Mouse (Mus musculus) intestine, embryonic 16.5 days (tissue): Measurements from ENCODE around the gene Grik2. TPM values are rescaled to one million over a fixed set of nuclear protein-coding genes. Genes with fewer than 3 reads are reported as not detected.

Experiments
- ATAC-seq: fragments of 200-750 bp; cut with Nextera tagmentation; 2 replicates; pipeline ENCODE4 v1.8.0; 2017; ENCODE audit warnings: moderate TSS enrichment, moderate library complexity
- H3K27ac ChIP-seq: fragments of 300-500 bp; sonication (generic); 2 replicates; pipeline ENCODE4 v1.5.1; 2014; ENCODE audit warnings: mild to moderate bottlenecking, low read length
- H3K27me3 ChIP-seq: fragments of 300-500 bp; sonication (generic); replicated peaks from 2 replicates; pipeline ENCODE4 v1.6.1; 2014; ENCODE audit warnings: low read length, control low read depth, mixed read lengths; ENCODE audit not compliant: control insufficient read depth, insufficient read depth
- H3K36me3 ChIP-seq: fragments of 300-500 bp; sonication (generic); 2 replicates; pipeline ENCODE4 v1.6.1; 2014; ENCODE audit warnings: low read length, control low read depth; ENCODE audit not compliant: control insufficient read depth, insufficient read depth
- H3K4me1 ChIP-seq: fragments of 300-500 bp; sonication (generic); 2 replicates; pipeline ENCODE4 v1.6.1; 2014; ENCODE audit warnings: low read length, control low read depth, mixed read lengths; ENCODE audit not compliant: control insufficient read depth, insufficient read depth
- H3K4me2 ChIP-seq: fragments of 300-500 bp; sonication (generic); 2 replicates; pipeline ENCODE4 v1.6.1; 2014; ENCODE audit warnings: low read depth, low read length, control low read depth
- H3K4me3 ChIP-seq: fragments of 300-500 bp; sonication (generic); 2 replicates; pipeline ENCODE4 v1.5.1; 2014; ENCODE audit warnings: mild to moderate bottlenecking, low read length
- H3K9ac ChIP-seq: fragments of 300-500 bp; sonication (generic); 2 replicates; pipeline ENCODE4 v1.6.1; 2014; ENCODE audit warnings: low read depth, low read length
- H3K9me3 ChIP-seq: fragments of 300-500 bp; sonication (generic); 2 replicates; pipeline ENCODE4 v1.6.1; 2016; ENCODE audit warnings: low read length, control low read depth; ENCODE audit not compliant: control insufficient read depth
- WGBS: fragments of 180-500 bp; shearing (Covaris S2); extraction: QIAGEN DNeasy Blood & Tissue Kit; methylation state at CpG from one replicate; pipeline ENCODE4 v1.1.7; 2014; 5-methylcytosine and 5-hydroxymethylcytosine counted together
- polyA plus RNA-seq: library from polyadenylated mRNA; unstranded; fragments of >200 nt; fragmentation: Nextera tagmentation; extraction: Ambion mirVana; gene quantifications from 2 replicates; pipeline ENCODE4 v1.2.1, GENCODE M21; 2015

Gene Grik2
- polyA plus RNA-seq, 1 experiment from 2014 or later: 2.3 TPM

DNA sequence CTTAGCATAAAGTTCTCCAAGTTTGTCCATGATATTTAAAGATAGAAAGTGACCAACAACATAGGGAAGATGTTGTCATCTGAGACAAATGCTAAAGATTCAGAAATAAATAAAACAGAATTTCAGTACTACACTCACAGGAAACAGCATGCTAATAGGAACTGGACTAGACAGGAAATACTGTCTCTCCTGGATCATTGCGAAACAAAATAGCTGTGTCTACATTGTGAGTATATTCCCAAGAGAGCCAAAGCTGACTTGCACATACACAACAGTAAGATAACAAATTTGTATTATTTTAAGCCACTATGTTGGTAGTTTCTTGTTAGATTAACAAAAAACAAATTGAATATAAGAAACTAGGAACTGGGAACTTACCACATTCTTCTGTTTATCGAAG, 64.9 kb downstream of the Grik2 start:
- no peak overlapping the region for H3K9ac ChIP-seq
- no peak overlapping the region for H3K4me3 ChIP-seq
- no peak for ATAC-seq
- no peak overlapping the region for H3K27ac ChIP-seq
- H3K4me1 ChIP-seq: no peaks in the 10 kb centered on the region
- H3K9me3 ChIP-seq: no peaks in the 10 kb centered on the region
- no peaks in the 10 kb centered on the region for H3K27me3 ChIP-seq
- no peaks in the 10 kb centered on the region for H3K36me3 ChIP-seq
- 83% methylated on average over 2 of the region's 2 CpGs for WGBS
- H3K4me2 ChIP-seq: no peak overlapping the region

DNA sequence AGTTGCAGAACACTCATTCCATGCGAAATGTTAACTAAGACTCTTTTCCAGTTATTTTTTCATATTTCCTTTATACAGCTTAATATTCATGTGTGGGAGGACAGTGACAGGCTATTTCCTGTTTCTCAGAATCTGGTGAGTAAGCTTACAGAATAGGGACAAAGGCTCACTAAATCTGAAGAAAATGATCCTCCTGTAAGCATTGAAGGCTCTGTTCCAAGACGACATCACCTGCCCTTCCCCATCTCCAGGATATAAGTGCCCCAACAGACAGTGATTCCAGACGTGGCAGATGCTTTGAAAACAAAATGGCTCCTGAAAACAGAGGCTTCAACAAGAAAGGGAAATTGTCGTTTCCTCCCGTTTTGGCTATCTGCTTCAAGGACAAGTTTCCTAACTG, 71.7 kb downstream of the Grik2 start:
- no peak overlapping the region for H3K4me3 ChIP-seq
- no peak overlapping the region for H3K4me2 ChIP-seq
- 59% methylated on average over 5 of the region's 5 CpGs for WGBS
- H3K9me3 ChIP-seq: no peaks in the 10 kb centered on the region
- H3K4me1 ChIP-seq: no peaks in the 10 kb centered on the region
- no peak for ATAC-seq
- no peaks in the 10 kb centered on the region for H3K27me3 ChIP-seq
- H3K27ac ChIP-seq: no peak overlapping the region
- no peak overlapping the region for H3K9ac ChIP-seq
- no peaks in the 10 kb centered on the region for H3K36me3 ChIP-seq

DNA sequence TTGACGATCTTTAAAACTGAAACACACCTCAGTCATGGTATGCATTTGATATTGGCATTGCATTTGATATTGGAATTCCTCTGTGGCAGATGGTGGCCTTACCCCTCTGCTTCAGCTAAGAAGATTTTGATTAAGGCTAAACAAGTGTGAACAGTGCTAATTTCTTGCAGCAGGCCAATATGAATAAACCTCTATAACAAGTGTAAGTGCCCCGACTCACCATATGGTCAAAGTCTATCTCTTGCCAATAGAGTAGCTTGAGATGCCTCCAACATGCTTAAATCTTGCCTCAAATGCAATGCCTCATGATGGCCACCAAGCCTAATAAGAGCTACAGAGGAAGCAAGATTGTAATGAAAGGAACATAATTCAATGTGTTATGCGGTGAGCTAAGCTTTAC, 78.8 kb downstream of the Grik2 start:
- no peak for ATAC-seq

DNA sequence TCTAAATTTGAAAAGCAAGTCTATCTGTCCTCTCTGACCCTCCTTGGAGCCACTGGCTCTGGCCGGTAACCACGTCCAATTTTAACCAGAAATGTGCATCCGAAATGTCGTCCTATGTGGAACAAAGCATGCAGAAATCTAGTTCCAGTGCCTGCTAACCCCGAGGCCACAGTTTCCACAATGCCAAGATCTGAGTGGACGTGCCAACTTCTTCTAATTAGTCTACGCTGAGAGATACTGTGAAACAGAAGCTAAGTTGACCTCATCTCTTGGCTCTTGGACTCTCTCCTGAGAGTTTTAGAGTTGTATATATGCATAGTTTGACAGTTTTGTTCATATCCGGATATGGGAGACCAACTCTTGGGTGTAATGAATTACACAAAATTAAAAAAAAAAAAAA, 84.1 kb downstream of the Grik2 start:
- ATAC-seq: no peak
- no peaks in the 10 kb centered on the region for H3K27me3 ChIP-seq
- no peaks in the 10 kb centered on the region for H3K36me3 ChIP-seq
- 90% methylated on average over 8 of the region's 8 CpGs for WGBS
- no peaks in the 10 kb centered on the region for H3K4me1 ChIP-seq
- H3K27ac ChIP-seq: no peak overlapping the region
- H3K4me3 ChIP-seq: no peak overlapping the region
- H3K4me2 ChIP-seq: no peak overlapping the region
- H3K9ac ChIP-seq: no peak overlapping the region
- no peaks in the 10 kb centered on the region for H3K9me3 ChIP-seq

More for the DNA sequence above, 78.8 kb downstream of the Grik2 start:
- no peak overlapping the region for H3K27ac ChIP-seq
- 91% methylated on average over 3 of the region's 3 CpGs for whole genome bisulfite sequencing
- H3K4me1 ChIP-seq: no peaks in the 10 kb centered on the region
- no peak overlapping the region for H3K4me2 ChIP-seq
- no peaks in the 10 kb centered on the region for H3K36me3 ChIP-seq
- H3K4me3 ChIP-seq: no peak overlapping the region
- H3K9ac ChIP-seq: no peak overlapping the region
- no peaks in the 10 kb centered on the region for H3K27me3 ChIP-seq
- H3K9me3 ChIP-seq: no peaks in the 10 kb centered on the region

DNA sequence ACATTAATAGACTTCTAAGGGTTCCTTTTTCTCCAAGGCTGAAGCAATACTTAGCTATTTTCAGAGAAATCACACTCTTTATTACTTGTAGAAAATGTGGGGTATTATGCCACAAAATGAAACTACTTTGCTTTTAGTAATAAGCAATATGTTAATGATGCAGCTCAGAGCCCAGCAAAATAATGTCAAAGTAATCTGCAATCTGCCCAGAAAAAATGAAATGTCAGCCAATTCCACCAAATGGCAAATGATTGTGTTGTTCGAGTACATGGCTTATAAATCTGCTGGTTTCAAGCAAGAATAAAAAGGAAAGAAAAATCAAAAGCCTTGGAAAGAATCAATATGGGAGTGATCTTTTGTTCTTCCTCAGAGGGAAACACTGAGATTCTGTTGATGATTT, 136.2 kb downstream of the Grik2 start:
- no peaks in the 10 kb centered on the region for H3K9me3 ChIP-seq
- no peak overlapping the region for H3K9ac ChIP-seq

DNA sequence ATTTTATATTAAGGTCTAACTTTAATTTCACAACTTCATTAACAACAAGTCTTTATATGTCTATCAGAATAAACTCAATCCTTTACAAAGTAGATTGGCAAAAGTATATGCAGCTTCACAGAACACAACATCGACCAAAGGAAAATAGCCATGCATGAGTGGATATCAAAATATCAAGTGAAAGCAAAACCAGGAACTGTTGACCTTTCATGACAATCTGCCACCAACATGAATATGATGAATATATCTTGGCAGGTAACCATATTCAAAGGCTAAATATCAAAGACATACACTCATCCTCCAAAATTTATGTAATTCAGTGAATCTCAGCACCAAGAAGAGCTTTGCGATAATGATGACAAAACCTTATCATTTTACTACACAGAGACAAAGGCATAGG, 141.4 kb downstream of the Grik2 start:
- H3K27me3 ChIP-seq: no peaks in the 10 kb centered on the region
- no peak overlapping the region for H3K9ac ChIP-seq
- WGBS: 86% methylated on average over 2 of the region's 2 CpGs
- H3K36me3 ChIP-seq: no peaks in the 10 kb centered on the region
- no peaks in the 10 kb centered on the region for H3K4me1 ChIP-seq
- H3K4me3 ChIP-seq: no peak overlapping the region
- ATAC-seq: no peak
- H3K4me2 ChIP-seq: no peak overlapping the region
- no peak overlapping the region for H3K27ac ChIP-seq
- H3K9me3 ChIP-seq: no peaks in the 10 kb centered on the region

More for the DNA sequence above, 136.2 kb downstream of the Grik2 start:
- H3K4me2 ChIP-seq: no peak overlapping the region
- ATAC-seq: no peak
- 70% methylated on average over 1 of the region's 1 CpGs for WGBS
- no peaks in the 10 kb centered on the region for H3K36me3 ChIP-seq
- H3K27ac ChIP-seq: no peak overlapping the region
- no peak overlapping the region for H3K4me3 ChIP-seq
- no peaks in the 10 kb centered on the region for H3K27me3 ChIP-seq
- H3K4me1 ChIP-seq: no peaks in the 10 kb centered on the region

DNA sequence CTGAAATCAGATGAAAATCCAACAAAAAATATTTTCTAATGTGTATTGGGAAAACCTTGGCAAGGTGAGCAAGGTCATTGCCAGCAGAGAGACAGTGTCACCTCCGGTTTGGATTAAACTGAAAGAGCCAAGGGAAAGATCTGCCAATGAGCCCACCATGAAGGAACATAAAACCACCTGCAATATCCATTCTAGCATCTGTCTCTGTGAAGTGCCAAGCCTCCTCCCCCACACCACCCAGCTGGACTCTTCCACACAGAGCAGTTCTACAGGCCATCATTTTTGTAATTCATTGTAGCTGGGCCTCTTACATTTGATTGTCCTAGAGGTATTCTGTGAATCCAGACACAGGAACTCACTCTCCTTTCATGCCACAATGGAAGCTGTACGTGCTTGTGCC, 148.7 kb downstream of the Grik2 start:
- no peaks in the 10 kb centered on the region for H3K36me3 ChIP-seq
- no peaks in the 10 kb centered on the region for H3K27me3 ChIP-seq
- WGBS: 89% methylated on average over 2 of the region's 2 CpGs
- ATAC-seq: no peak
- H3K27ac ChIP-seq: no peak overlapping the region
- no peak overlapping the region for H3K9ac ChIP-seq
- H3K4me1 ChIP-seq: no peaks in the 10 kb centered on the region
- H3K9me3 ChIP-seq: no peaks in the 10 kb centered on the region
- no peak overlapping the region for H3K4me3 ChIP-seq
- no peak overlapping the region for H3K4me2 ChIP-seq

DNA sequence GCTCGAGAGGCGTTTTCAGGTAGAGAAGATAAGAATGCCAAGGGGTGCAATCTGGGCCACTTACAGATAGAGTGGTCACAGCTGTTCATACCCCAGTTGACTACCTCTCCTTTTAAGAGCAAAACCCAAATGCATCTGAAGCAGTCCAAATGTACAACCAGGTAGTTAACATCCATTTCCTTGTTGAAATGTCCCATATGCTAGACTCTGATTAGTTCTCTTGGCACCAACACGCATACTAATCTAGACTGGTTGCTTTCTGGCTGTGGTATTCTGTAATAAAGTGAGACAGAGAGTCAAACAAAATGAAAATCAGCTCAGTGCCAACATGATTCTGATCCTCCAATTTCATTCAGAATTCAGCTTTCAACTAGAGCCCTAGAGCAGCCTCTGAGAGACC, 164.6 kb downstream of the Grik2 start:
- H3K27me3 ChIP-seq: no peaks in the 10 kb centered on the region
- no peaks in the 10 kb centered on the region for H3K36me3 ChIP-seq
- no peak for ATAC-seq
- H3K27ac ChIP-seq: no peak overlapping the region
- H3K4me2 ChIP-seq: no peak overlapping the region
- WGBS: 84% methylated on average over 3 of the region's 3 CpGs
- H3K9ac ChIP-seq: no peak overlapping the region
- H3K9me3 ChIP-seq: no peaks in the 10 kb centered on the region
- no peaks in the 10 kb centered on the region for H3K4me1 ChIP-seq
- no peak overlapping the region for H3K4me3 ChIP-seq

DNA sequence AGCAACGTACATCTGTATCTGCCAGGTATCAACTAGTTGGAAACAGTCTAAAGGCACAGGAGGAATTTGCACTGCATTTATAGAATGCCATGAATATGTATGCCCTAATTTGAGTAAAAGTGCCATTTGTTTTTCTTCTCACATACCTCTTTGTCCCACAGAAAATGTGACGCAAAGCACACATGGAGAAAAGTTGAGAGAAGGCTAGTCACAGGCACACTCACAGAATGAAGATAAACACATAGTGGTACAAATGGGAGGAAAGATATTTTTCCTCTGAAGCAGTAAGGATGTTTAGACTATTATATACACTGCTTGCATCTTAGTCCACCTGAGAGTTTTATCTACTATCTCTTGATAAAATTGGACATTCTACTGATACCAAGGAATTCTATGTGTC, 190.9 kb downstream of the Grik2 start:
- no peaks in the 10 kb centered on the region for H3K27me3 ChIP-seq
- no peaks in the 10 kb centered on the region for H3K9me3 ChIP-seq
- no peak overlapping the region for H3K4me2 ChIP-seq
- no peaks in the 10 kb centered on the region for H3K4me1 ChIP-seq
- H3K36me3 ChIP-seq: no peaks in the 10 kb centered on the region
- ATAC-seq: no peak
- no peak overlapping the region for H3K9ac ChIP-seq
- H3K27ac ChIP-seq: no peak overlapping the region
- WGBS: 70% methylated on average over 2 of the region's 2 CpGs
- no peak overlapping the region for H3K4me3 ChIP-seq

DNA sequence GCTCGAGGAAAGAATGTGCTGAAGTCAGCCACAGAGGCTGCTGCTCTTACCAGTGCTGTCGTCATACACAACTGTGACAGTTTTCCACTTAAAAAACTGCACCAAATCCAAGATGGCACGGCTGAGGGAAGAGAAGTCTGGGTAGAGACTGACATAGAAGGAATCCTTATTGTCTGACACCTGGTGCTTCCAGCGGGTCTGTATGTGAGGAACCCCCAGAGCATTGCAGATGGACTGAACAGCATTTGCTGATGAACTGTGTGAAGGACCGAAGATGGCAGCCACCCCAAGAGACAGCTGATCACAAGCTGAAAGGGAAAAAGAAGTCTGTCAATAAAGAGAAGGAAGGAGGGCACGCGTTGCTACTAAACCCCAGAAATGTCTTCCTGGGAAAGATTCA, 215.1 kb downstream of the Grik2 start:
- Histone ChIP-seq H3K4me1 (no peaks in the 10 kb centered on the region), H3K9ac (no peak overlapping the region), H3K9me3 (no peaks in the 10 kb centered on the region), H3K4me3 (no peak overlapping the region), H3K36me3 (no peaks in the 10 kb centered on the region), H3K4me2 (no peak overlapping the region), H3K27ac (no peak overlapping the region), H3K27me3 (no peaks in the 10 kb centered on the region)
- WGBS: 83% methylated on average over 7 of the region's 7 CpGs
- ATAC-seq: no peak
